Mouse (Mus musculus): ENCODE measurements around the gene Pde4b. TPM values are rescaled to one million over a fixed set of nuclear protein-coding genes. Genes with fewer than 3 reads are reported as not detected.

Gene Pde4b
- polyA plus RNA-seq, 1 experiment: 7.5 TPM

GRCm38 (mm10) chr4:102584601-102585265, 497.4 kb downstream of the Pde4b start:
- Histone ChIP-seq H3K36me3 (ENCODE audit: control insufficient read depth, insufficient read depth, low read length) (no peaks in the 10 kb centered on the region), H3K27ac (ENCODE audit: control insufficient read depth, insufficient read depth, low read depth, low read length) (no peak overlapping the region), H3K4me3 (ENCODE audit: control insufficient read depth, low read depth, low read length) (no peak overlapping the region), H3K27me3 (ENCODE audit: control insufficient read depth, insufficient read depth, low read length) (no peaks in the 10 kb centered on the region), H3K4me1 (ENCODE audit: control insufficient read depth, insufficient read depth, low read length) (peaks cover 2% of the 10 kb centered on the region)
- TF ChIP-seq CTCF (IDR thresholded peaks at IDR 0.05; ENCODE audit: control insufficient read depth, insufficient read depth, insufficient replicate concordance, low read depth, low read length): no peak

GRCm38 (mm10) chr4:102585541-102585940, 498.2 kb downstream of the Pde4b start:
- no peak overlapping the region for H3K27ac ChIP-seq (ENCODE audit: control insufficient read depth, insufficient read depth, low read depth, low read length)
- TF ChIP-seq CTCF (IDR thresholded peaks at IDR 0.05; ENCODE audit: control insufficient read depth, insufficient read depth, insufficient replicate concordance, low read depth, low read length) (no peak), POLR2A (IDR thresholded peaks at IDR 0.05; ENCODE audit: control insufficient read depth, low read depth, low read length) (no peak)

GRCm38 (mm10) chr4:102586787-102587186, 499.4 kb downstream of the Pde4b start:
- TF ChIP-seq CTCF (IDR thresholded peaks at IDR 0.05; ENCODE audit: control insufficient read depth, insufficient read depth, insufficient replicate concordance, low read depth, low read length): no peak
- H3K27me3 ChIP-seq (ENCODE audit: control insufficient read depth, insufficient read depth, low read length): no peaks in the 10 kb centered on the region
- H3K4me1 ChIP-seq (ENCODE audit: control insufficient read depth, insufficient read depth, low read length): peaks cover 3% of the 10 kb centered on the region
- H3K36me3 ChIP-seq (ENCODE audit: control insufficient read depth, insufficient read depth, low read length): no peaks in the 10 kb centered on the region
- no peak overlapping the region; the same call in 1 of the 2 replicates for H3K27ac ChIP-seq (ENCODE audit: control insufficient read depth, insufficient read depth, low read depth, low read length)
- peak overlapping the region; percentile 55; the same call in 1 of the 2 replicates for H3K4me3 ChIP-seq (ENCODE audit: control insufficient read depth, low read depth, low read length)

More at GRCm38 (mm10) chr4:102585541-102585940, 498.2 kb downstream of the Pde4b start:
- Histone ChIP-seq H3K4me3 (ENCODE audit: control insufficient read depth, low read depth, low read length) (peak overlapping the region; percentile 13; the same call in 1 of the 2 replicates), H3K36me3 (ENCODE audit: control insufficient read depth, insufficient read depth, low read length) (no peaks in the 10 kb centered on the region), H3K27me3 (ENCODE audit: control insufficient read depth, insufficient read depth, low read length) (no peaks in the 10 kb centered on the region), H3K4me1 (ENCODE audit: control insufficient read depth, insufficient read depth, low read length) (peaks cover 3% of the 10 kb centered on the region)

GRCm38 (mm10) chr4:102588668-102589455, 501.5 kb downstream of the Pde4b start:
- TF ChIP-seq POLR2A (IDR thresholded peaks at IDR 0.05; ENCODE audit: control insufficient read depth, low read depth, low read length) (no peak), CTCF (IDR thresholded peaks at IDR 0.05; ENCODE audit: control insufficient read depth, insufficient read depth, insufficient replicate concordance, low read depth, low read length) (no peak)
- peaks cover 3% of the 10 kb centered on the region for H3K4me1 ChIP-seq (ENCODE audit: control insufficient read depth, insufficient read depth, low read length)
- H3K27me3 ChIP-seq (ENCODE audit: control insufficient read depth, insufficient read depth, low read length): no peaks in the 10 kb centered on the region
- H3K36me3 ChIP-seq (ENCODE audit: control insufficient read depth, insufficient read depth, low read length): no peaks in the 10 kb centered on the region
- H3K4me3 ChIP-seq (ENCODE audit: control insufficient read depth, low read depth, low read length): peak overlapping the region; percentile 43
- H3K27ac ChIP-seq (ENCODE audit: control insufficient read depth, insufficient read depth, low read depth, low read length): peak overlapping the region; percentile 25; the same call in 1 of the 2 replicates

- no peak overlapping the region; the same call in 1 of the 2 replicates for H3K4me3 ChIP-seq (ENCODE audit: control insufficient read depth, low read depth, low read length)
- H3K27me3 ChIP-seq (ENCODE audit: control insufficient read depth, insufficient read depth, low read length): no peaks in the 10 kb centered on the region
- no peaks in the 10 kb centered on the region for H3K36me3 ChIP-seq (ENCODE audit: control insufficient read depth, insufficient read depth, low read length)
- TF ChIP-seq POLR2A (IDR thresholded peaks at IDR 0.05; ENCODE audit: control insufficient read depth, low read depth, low read length) (no peak), CTCF (IDR thresholded peaks at IDR 0.05; ENCODE audit: control insufficient read depth, insufficient read depth, insufficient replicate concordance, low read depth, low read length) (no peak)
- peaks cover 3% of the 10 kb centered on the region for H3K4me1 ChIP-seq (ENCODE audit: control insufficient read depth, insufficient read depth, low read length)
- peak overlapping the region; percentile 14; the same call in 1 of the 2 replicates for H3K27ac ChIP-seq (ENCODE audit: control insufficient read depth, insufficient read depth, low read depth, low read length)
Measured at GRCm38 (mm10) chr4:102589537-102590031, 502.2 kb downstream of the Pde4b start.

- TF ChIP-seq POLR2A (IDR thresholded peaks at IDR 0.05; ENCODE audit: control insufficient read depth, low read depth, low read length) (peak; percentile 59; the same call in 1 of the 2 replicates), CTCF (IDR thresholded peaks at IDR 0.05; ENCODE audit: control insufficient read depth, insufficient read depth, insufficient replicate concordance, low read depth, low read length) (no peak)
- H3K27ac ChIP-seq (ENCODE audit: control insufficient read depth, insufficient read depth, low read depth, low read length): no peak overlapping the region; the same call in 1 of the 2 replicates
- H3K4me1 ChIP-seq (ENCODE audit: control insufficient read depth, insufficient read depth, low read length): peaks cover 3% of the 10 kb centered on the region
- H3K27me3 ChIP-seq (ENCODE audit: control insufficient read depth, insufficient read depth, low read length): no peaks in the 10 kb centered on the region
- no peak overlapping the region for H3K4me3 ChIP-seq (ENCODE audit: control insufficient read depth, low read depth, low read length)
- no peaks in the 10 kb centered on the region for H3K36me3 ChIP-seq (ENCODE audit: control insufficient read depth, insufficient read depth, low read length)
Measured at GRCm38 (mm10) chr4:102591798-102592197, 504.5 kb downstream of the Pde4b start.

GRCm38 (mm10) chr4:102592541-102592940, 505.2 kb downstream of the Pde4b start:
- H3K36me3 ChIP-seq (ENCODE audit: control insufficient read depth, insufficient read depth, low read length): no peaks in the 10 kb centered on the region
- no peak overlapping the region for H3K4me3 ChIP-seq (ENCODE audit: control insufficient read depth, low read depth, low read length)
- H3K27ac ChIP-seq (ENCODE audit: control insufficient read depth, insufficient read depth, low read depth, low read length): 0 out of 2 replicates have a peak overlapping the region, but pooled peaks have one; percentile 3
- TF ChIP-seq POLR2A (IDR thresholded peaks at IDR 0.05; ENCODE audit: control insufficient read depth, low read depth, low read length): no peak
- TF ChIP-seq CTCF (IDR thresholded peaks at IDR 0.05; ENCODE audit: control insufficient read depth, insufficient read depth, insufficient replicate concordance, low read depth, low read length): no peak
- peaks cover 3% of the 10 kb centered on the region; the same call in 1 of the 2 replicates for H3K4me1 ChIP-seq (ENCODE audit: control insufficient read depth, insufficient read depth, low read length)
- no peaks in the 10 kb centered on the region for H3K27me3 ChIP-seq (ENCODE audit: control insufficient read depth, insufficient read depth, low read length)

Measured in testis, adult 2 months (tissue).